Mouse (Mus musculus): ENCODE measurements around the gene Nelfa. TPM values are rescaled to one million over a fixed set of nuclear protein-coding genes. Genes with fewer than 3 reads are reported as not detected.
A peak's percentile ranks its signal among the peaks of the same experiment; 100 is the strongest.
"Not testable (repeated sequence)": the region's sequence is repeated elsewhere in the genome, so short reads cannot be mapped to it uniquely, and the experiment has no call there.

Gene Nelfa
- total RNA-seq (2021) = 10 to 100 TPM; 18.3 to 19.4 TPM
- long read RNA-seq, experiment 1, transcript Nelfa-201 (11 exons, 2,580 nt) = major isoform, 30 of 37 reads
- long read RNA-seq, experiment 1, partial matches to known transcripts = 5 of 37 reads
- long read RNA-seq, experiment 1, other reads (novel, unspliced or antisense) = 1 of 37 reads
- long read RNA-seq, experiment 2, transcript Nelfa-201 (11 exons, 2,580 nt) = major isoform, 31 of 38 reads
- long read RNA-seq, experiment 2, partial matches to known transcripts = 1 of 38 reads
- long read RNA-seq, experiment 2, other reads (novel, unspliced or antisense) = 6 of 38 reads

DNA sequence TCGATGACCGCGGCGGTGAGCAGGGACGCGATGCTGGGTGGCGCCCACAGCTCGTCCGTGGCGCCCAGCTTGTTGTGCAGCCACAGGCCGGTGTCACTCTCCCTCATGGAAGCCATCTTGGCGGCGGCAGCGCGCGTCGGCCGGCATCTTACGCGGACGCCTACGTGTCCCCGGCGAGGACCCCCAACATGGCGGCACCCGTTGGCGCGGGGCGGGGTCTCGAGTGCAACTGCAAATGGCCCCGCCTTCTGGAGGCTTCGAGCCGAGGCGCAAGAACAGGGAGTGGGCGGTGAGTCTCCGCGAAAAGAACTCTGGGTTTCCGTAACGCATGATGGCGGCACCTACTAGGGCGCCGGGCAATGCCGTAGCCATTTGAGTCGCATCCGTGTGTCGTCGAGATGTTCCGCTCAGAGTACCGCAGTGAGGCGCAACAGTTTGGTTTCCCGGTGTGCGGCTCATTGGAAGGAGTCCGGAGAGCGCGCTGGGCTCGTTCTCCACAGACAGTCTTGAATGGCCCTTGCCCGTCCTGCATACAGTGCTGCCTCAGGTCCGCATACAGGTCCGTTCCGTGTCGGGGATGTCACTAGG is at the start of gene Nelfa:
TSS of gene Nelfa (minus strand) at position 294 of the 588 bp plus-strand sequence.
- intact Hi-C loops (cut with DNase I) = loop anchor here (5.0 to 10.0 kb wide), 2 partner anchors 114 to 271 kb away; partner anchors contain the start of gene Nsd2
- DNase-seq (ENCODE audit: low spot score in 2 of 2) = peak; percentile 99

DNA sequence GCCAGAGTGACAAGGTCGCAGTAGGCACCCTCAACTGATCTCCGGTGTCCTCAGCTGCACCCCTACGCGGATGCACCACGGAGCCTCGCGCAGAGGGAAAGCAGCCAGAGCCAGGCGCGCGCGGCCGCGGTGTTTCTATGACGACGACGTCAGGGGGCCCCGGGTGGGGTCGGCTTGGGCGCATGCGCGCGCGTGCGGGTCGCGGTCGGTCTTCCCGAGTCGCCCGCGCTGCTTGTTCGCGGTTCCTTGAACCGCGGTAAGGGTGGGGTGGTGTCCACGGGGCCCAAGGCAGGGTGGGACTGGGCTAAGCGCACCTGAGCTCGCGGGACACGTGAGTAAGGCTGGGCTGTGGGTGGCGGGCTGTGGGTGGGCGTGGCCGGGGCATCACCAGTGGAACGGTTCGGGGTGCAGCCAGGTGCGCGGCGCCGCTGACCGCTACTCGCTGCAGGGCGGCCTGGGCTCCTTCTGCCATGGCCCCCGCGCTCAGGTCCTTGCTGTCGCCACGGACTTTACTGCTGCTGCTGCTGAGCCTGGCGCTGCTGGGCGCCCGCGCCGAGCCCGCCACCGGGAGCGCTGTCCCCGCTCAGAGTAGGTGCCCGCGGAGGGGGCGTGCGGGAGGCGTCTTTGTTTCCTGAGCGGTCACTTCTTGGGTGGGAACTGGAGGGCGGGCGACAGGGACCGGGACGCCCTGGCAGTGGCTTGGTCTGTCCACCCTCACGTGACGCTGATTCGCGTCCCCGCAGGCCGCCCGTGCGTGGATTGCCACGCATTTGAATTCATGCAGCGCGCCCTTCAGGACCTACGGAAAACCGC is 47.3 kb upstream of the Nelfa start, which contains the start of gene Gm1673:
TSS of gene Gm1673 (plus strand) at position 125 of the 813 bp plus-strand sequence.
- peak; percentile 94 to 95 for DNase-seq (ENCODE audit: low spot score in 2 of 2)
- intact Hi-C loops (cut with DNase I) = no loop called here

DNA sequence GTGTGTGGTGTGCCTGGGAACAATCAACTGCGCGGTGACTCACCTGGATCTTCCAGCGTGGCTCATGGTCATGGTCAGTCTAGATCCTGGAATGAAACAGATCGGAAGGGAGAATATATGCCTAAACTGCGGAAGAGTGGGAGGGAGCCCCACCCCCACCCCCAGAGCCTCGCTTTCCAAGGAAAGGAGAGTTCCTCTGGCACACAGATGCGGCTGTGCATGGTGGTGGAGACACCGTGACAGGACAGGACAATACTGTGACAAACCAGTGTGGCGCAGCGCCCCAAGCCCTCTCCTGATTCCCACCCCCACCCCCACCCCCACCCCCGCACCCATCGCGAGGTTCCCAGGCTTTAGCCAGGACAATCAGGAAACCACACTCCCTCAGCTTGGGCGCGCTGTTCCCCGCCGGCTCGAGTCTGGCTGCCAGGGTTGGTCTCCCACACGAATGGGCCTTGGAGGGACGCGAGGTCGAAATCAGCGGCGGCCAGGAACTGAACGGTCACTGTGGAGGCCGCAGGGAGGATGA is 46.6 kb upstream of the Nelfa start:
- intact Hi-C loops (cut with DNase I) = no loop called here
- no peak for DNase-seq (ENCODE audit: low spot score in 2 of 2)

DNA sequence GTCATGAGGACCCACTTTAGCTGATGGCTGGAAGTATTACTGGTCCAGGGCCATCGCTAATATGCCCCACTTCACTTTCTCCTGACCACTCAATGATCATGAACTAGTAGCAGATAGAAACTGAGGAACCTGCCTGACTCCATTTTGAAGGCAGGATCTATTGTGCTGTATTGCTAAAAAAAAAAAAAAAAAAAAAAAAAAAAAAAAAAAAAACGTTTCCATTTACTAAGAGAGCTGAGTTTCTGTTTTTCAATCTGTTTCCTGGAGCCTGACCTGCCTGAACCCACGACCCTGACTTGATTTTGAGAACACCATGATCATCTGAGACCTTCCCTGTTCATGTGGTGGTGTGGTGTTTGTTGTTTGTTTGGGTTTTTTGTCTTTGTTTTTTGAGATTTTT is 40.1 kb upstream of the Nelfa start:
- no peak for DNase-seq (ENCODE audit: low spot score in 2 of 2)
- intact Hi-C loops (cut with DNase I) = no loop called here

DNA sequence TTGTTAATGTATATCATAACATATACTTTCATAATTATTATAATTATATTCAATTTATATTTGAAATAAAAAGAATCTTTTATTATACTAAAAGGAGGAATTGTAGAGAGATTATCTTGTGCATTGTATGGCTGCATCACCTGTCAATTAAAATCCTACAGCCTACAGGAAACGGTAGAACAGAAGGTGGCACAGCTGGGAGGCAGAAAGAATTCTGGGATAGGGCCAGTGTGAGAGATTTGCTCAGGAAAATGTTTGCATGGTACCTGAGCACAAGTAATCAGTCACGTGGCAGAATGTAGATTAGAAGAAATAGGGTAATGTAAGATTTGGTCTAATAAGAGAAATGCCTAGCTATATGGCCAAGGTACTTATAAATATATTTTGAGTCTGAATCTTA is 38.5 kb upstream of the Nelfa start:
- intact Hi-C loops (cut with DNase I) = no loop called here

DNA sequence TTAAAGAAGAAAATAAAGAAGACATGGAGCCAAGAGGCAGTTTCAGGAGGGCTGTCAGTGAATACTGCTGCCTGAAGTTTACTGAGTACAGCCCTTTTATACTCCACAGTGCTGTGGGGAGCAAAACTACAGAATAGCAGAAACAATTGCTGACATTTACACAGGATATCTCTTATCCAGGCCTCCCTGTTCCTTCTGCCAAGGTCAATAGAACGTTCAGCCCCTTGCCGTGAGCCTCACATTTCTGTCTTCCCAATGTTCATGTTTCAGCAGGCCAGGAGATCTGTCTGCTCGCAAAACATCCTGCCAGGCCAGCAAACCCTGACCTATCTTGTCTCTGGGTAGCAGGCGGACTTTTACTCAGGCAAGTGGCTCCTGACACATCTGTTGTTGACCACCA is 23.2 kb upstream of the Nelfa start:
- intact Hi-C loops (cut with DNase I) = loop anchor here (10.0 kb wide), 1 partner anchor 275 kb away; no protein-coding TSS in a partner anchor
- DNase-seq (ENCODE audit: low spot score in 2 of 2) = no peak

More for the DNA sequence above, 38.5 kb upstream of the Nelfa start:
- DNase-seq (ENCODE audit: low spot score in 2 of 2) = no peak

DNA sequence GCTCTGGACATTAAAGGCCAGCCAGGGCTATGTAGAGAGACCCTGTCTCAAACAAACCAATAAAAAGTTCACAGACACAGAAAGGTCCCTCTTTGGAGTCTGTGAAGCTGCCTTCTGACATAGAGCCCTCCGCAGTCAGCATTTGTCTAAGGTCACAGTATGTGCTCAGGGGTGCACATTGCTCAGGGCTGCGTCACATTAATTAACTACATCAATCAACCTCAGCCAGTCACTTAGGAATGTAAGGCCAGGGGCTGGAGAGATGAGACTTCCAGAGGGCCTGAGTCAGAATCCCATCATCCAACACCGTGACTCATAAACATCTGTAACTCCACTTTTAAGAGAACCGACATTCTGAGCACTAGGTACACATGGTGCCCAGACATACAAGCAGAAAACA is 19.7 kb upstream of the Nelfa start:
- DNase-seq (ENCODE audit: low spot score in 2 of 2) = no peak
- intact Hi-C loops (cut with DNase I) = loop anchor here (10.0 kb wide), 1 partner anchor 271 kb away; no protein-coding TSS in a partner anchor

DNA sequence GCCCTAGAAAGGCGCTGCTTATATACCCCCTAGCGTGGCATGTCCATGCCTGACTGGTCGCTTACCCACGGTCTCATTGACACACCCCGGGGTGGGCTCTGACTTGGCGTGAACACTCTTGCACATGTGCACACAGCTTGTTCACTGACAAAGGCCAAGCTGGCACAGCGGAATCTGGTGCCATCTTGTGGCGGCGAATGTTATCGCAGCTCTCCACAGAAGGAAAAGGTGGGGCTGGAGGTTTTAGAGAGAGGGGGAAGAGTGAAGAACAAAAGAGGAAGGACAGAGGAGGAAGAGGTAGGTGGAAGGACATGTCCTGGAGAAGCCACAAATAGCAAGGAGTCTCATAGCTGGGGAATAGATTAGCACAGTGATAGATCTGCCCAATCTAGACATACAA is 18.1 kb upstream of the Nelfa start:
- intact Hi-C loops (cut with DNase I) = loop anchor here (10.0 kb wide), 1 partner anchor 270 kb away; no protein-coding TSS in a partner anchor

DNA sequence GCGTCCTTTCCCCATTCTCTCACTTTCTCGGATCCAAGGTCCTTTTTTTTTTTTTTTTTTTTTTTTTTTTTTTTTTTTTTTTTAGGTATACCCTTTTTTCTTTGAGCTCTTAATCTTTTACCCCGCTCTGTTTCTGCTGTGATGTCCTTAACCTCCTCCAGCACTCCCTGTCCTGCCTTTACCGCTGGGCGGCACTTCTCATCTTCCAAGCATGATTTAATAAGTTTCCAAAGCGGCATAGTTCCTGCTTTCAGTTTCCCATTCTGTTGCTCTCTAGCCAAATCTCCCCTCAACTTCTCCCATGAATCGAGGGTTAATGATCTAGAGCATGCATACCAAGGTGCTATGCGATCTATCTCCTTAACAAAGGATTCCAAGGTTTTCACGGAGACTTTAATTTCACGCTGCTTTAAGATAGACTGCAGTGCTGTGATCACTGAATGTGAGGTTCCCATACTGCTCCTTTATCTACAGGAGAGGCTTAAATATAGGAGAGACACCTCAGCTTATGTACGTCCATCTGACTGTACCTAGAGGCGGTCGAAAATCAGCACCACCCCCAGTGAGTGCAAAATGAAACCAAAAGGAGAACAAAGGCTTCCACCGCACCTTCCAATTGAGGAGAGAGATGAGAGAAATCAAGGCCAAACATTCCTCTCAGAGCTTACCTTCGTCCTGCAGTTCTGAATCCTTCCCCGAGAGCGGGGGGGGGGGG is 17.4 kb upstream of the Nelfa start:
- intact Hi-C loops (cut with DNase I) = loop anchor here (10.0 kb wide), 1 partner anchor 269 kb away; no protein-coding TSS in a partner anchor
- DNase-seq (ENCODE audit: low spot score in 2 of 2) = no peak

More for the DNA sequence above, 18.1 kb upstream of the Nelfa start:
- peak; percentile 85 to 88 for DNase-seq (ENCODE audit: low spot score in 2 of 2)

DNA sequence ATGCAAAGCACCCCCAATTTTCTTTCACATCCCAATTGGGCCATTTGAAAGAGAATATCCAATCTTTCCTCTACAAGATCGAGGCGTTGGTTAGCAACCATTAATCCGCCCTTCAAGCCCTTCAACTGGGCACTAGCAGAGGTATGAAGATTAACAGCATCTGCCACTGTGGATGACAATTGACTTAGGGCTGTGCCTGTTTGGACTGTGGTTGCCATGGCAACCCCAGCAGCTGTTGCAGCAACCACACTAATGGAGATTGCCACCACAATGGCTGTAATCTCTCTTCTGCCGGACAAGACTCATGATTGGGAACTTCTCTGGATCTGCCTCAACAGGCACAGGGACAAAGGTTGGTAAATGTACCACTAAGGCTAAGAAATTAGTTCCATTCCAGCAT is 12.1 kb upstream of the Nelfa start:
- intact Hi-C loops (cut with DNase I) = no loop called here
- DNase-seq (ENCODE audit: low spot score in 2 of 2) = no peak

DNA sequence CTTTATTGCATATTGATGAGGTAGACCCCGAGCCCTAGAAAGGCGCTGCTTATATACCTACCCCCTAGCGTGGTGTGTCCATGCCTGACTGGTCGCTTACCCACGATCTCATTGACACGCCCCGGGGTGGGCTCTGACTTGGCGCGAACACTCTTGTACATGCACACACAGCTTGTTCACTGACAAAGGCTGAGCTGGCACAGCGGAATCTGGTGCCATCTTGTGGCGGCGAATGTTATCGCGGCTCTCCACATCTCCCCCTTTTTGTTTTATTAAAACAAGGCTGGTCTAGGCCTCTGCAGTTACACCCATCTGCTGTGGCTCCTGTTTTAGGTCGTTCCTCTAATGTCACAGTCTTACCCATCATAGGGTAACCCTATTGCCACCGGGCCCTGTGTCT is 10.8 kb upstream of the Nelfa start:
- DNase-seq (ENCODE audit: low spot score in 2 of 2); intact Hi-C loops (cut with DNase I): not testable (repeated sequence)

DNA sequence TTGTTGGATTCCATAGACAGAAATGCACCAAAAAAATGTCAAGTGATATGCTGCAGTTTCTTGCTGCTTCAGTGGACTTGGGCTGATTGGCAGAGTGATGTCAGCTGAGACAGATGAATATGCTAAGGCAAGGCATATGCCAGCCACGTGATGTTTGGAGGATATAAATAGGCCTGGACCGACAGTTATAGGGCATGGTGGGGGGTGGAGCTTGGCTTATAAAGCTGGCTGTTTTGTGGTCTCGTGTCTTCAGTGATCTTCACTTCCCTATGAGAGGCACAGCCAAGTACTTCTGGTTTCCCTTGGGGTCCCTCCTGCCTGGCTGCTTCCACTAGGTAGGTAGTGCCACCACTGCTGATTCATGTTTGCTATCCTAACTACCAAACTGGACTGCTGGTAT is 2.2 kb upstream of the Nelfa start:
- intact Hi-C loops (cut with DNase I) = loop anchor here (5.0 to 10.0 kb wide), 2 partner anchors 116 to 274 kb away; partner anchors contain the start of gene Nsd2
- peak in 1 of 2 experiments; percentile 49 for DNase-seq (ENCODE audit: low spot score in 2 of 2)

DNA sequence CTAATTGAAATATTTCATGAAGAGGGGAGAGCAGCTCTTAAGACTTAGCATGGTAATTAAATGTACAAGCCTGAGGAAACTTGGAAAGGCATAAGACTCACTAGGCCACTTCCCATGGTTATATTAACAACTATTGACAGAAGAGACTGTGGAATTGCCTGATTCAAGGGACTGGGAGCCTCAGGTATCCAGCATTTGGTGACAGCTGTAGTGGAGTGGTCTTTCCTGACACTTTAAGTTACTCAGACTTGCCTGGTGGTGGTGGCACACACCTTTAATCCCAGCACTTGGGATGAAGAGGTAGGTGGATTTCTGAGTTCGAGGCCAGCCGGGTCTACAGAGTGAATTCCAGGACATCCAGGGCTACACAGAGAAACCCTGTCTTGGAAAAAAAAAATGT is 1.0 kb upstream of the Nelfa start:
- intact Hi-C loops (cut with DNase I) = loop anchor here (5.0 to 10.0 kb wide), 2 partner anchors 115 to 272 kb away; partner anchors contain the start of gene Nsd2
- no peak for DNase-seq (ENCODE audit: low spot score in 2 of 2)

DNA sequence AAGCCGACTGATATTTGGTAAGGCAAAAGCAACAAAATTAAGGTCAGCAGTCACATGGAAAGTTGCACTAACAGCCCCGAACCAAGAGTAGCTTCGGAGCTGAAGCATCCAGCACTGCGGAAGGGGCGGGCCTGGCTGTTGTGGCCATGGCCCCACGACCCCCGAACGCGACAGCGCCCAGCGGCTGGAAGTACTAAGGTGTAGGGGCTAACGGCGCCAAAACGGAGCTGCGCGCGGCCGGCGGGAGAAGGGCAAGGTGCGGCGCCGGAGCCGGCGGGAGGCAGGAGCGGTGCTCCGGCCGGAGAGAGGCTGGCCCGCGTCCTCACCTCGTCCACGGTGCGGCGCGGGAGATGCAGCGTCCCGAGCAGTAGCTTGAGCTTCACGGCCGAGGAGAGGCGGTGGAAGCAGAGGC is 507 bp downstream of the Nelfa start:
- DNase-seq (ENCODE audit: low spot score in 2 of 2) = no peak
- intact Hi-C loops (cut with DNase I) = loop anchor here (5.0 to 10.0 kb wide), 2 partner anchors 113 to 271 kb away; partner anchors contain the start of gene Nsd2

DNA sequence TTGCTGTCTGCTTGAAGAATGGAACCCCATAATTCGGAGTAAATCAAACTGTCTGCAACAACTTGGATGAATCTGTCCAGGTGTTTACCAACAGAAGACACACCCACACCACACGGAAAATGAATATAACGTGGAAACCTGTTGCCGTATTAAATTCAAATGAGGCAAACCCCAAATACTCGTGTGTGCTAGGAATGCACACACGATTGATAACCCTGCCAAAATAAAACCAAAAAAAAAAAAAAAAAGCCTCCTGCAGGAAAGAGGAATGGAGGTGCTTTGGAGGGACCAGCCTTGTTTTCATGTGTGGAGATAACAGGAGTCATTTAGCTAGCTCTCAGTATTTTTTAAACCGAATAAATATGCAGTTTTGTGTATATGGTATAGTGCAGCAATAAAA is 1.3 kb downstream of the Nelfa start:
- intact Hi-C loops (cut with DNase I) = loop anchor here (5.0 to 10.0 kb wide), 2 partner anchors 113 to 270 kb away; partner anchors contain the start of gene Nsd2
- no peak for DNase-seq (ENCODE audit: low spot score in 2 of 2)

DNA sequence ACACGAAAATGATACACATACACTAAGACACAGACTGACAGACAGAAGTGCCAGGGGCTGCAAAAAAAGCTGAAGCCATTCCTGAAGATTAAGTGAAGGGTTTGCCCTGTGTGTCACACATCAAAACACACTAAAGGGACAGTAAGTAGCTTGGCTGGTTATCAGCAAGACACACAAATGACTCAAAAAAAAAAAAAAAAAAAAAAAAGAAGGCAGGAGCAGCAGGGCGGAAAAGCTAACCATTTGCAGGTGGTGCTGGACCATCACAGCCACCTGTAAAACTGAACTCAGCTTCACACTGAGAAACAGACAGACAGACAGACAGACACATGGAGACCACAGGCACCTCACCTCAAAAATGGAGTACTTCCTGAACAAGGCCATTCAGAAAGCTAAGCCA is 2.1 kb downstream of the Nelfa start:
- no peak for DNase-seq (ENCODE audit: low spot score in 2 of 2)
- intact Hi-C loops (cut with DNase I) = loop anchor here (10.0 kb wide), 1 partner anchor 269 kb away; no protein-coding TSS in a partner anchor

DNA sequence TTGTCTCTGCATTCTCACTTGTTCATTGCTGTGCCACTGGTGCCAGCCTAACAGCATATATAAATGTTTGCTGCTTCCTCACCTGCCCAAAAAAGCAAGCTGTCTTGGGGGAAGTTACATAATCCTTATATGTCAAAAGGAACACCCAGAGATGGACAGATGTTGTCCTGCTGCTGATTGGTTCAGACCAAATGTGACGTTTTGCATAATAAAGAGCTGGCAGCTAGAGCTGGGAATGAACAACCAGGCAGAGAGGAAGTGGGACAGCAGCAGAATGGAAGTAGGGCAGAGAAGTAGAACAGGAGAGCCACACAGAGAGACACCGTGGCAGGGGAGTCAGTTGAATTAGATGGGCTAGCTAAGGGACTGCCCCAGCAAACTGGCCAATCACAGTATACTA is 3.8 kb downstream of the Nelfa start:
- intact Hi-C loops (cut with DNase I) = loop anchor here (10.0 kb wide), 1 partner anchor 268 kb away; no protein-coding TSS in a partner anchor
- DNase-seq (ENCODE audit: low spot score in 2 of 2) = no peak

DNA sequence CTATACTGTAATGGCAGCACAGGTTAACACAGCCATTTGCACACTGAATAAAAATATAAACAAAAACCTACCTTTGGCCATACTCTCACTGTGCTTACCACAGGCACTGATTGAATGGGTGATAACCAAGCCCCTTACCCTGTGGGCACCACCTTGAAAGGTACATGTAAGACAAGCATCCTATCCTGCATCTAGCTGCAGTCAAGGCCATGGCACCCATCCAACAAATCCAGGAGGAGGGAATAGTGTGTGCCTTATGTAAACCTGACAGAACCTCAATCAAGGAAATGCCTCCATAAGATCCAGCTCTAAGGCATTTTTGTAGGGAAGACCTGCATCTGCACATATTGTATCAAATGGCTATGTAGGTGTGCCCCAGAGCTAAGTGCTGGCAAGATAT is 10.0 kb downstream of the Nelfa start:
- intact Hi-C loops (cut with DNase I) = no loop called here
- no peak for DNase-seq (ENCODE audit: low spot score in 2 of 2)

DNA sequence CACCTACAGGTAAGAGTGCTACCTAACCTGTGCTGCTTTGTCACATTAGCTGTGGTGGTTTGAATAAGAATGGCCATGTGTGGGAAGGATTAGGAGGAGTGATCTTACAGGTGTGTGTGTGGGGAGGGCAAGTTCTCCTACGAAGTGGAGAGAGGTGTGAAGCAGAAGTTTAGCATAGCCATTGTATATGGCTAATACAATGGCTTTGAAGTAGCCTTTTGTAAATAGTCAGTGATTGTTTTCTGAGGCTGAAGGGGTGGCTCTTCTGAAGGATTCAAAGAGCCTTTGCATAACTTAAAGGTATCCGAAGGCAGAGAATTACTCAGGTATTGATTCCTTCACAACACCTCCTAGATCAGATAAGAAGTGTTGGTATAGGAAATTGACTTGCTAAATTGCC is 13.6 kb downstream of the Nelfa start:
- DNase-seq (ENCODE audit: low spot score in 2 of 2) = no peak
- intact Hi-C loops (cut with DNase I) = no loop called here
